ENCODE assay signal across 11 mouse cellular contexts in genomic region chr12:110377734-110378133, GRCm38 (mm10).
DNase-seq lines count a peak whose midpoint lies in the region; ATAC-seq and TF ChIP-seq lines count a peak whose summit lies in the region.
"Had no signal": no experiment of that assay in that cellular context is flagged by ENCODE, and none has a peak within 500 bp of the region (broad histone marks: within the 10 kb centered on the region; RNA-seq: fewer than 3 reads in every experiment).

No protein-coding gene starts in this region.

- H3K4me2 ChIP-seq in neural tube, embryonic 15.5 days, result no peak overlapping the region
- H3K4me2 ChIP-seq: heart, embryonic 13.5 days had no signal

- H3K36me3 ChIP-seq in ES-E14 (ENCODE audit: control insufficient read depth, insufficient read depth, low read length, poor library complexity, severe bottlenecking), result no peaks in the 10 kb centered on the region
- no peaks in the 10 kb centered on the region for H3K36me3 ChIP-seq in embryonic facial prominence, embryonic 10.5 days (replicated peaks)
- no peaks in the 10 kb centered on the region for H3K36me3 ChIP-seq in neural tube, embryonic 15.5 days
- H3K36me3 ChIP-seq: heart, embryonic 13.5 days had no signal

- no peaks in the 10 kb centered on the region for H3K9me3 ChIP-seq in ES-E14 (ENCODE audit: control insufficient read depth, insufficient read depth, low read depth, low read length)
- H3K9me3 ChIP-seq in embryonic facial prominence, embryonic 10.5 days, result no peaks in the 10 kb centered on the region
- no peaks in the 10 kb centered on the region for H3K9me3 ChIP-seq in neural tube, embryonic 15.5 days (replicated peaks)
- H3K9me3 ChIP-seq: heart, embryonic 13.5 days had no signal

- H3K27me3 ChIP-seq in cerebellum, adult 2 months (ENCODE audit: control insufficient read depth, insufficient read depth, low read length), result no peaks in the 10 kb centered on the region; the same call in 1 of the 2 replicates
- H3K27me3 ChIP-seq in embryonic facial prominence, embryonic 10.5 days (replicated peaks; ENCODE audit: low read depth, poor library complexity, severe bottlenecking), result peaks cover 48% of the 10 kb centered on the region
- H3K27me3 ChIP-seq in neural tube, embryonic 15.5 days (replicated peaks), result peaks cover 10% of the 10 kb centered on the region

- H3K9ac ChIP-seq in ES-E14 (ENCODE audit: insufficient read depth, low read depth, low read length, poor library complexity, severe bottlenecking), result no peak overlapping the region
- no peak overlapping the region for H3K9ac ChIP-seq in neural tube, embryonic 15.5 days (replicated peaks)
- H3K9ac ChIP-seq: heart, embryonic 13.5 days had no signal

- H3K27ac ChIP-seq in cerebellum, adult 2 months (ENCODE audit: insufficient read depth, low read length), result no peak overlapping the region
- no peak overlapping the region for H3K27ac ChIP-seq in layer of hippocampus, adult 2 months
- H3K27ac ChIP-seq in ES-E14 (ENCODE audit: insufficient read depth, low read depth, low read length, poor library complexity, severe bottlenecking), result no peak overlapping the region
- H3K27ac ChIP-seq in embryonic facial prominence, embryonic 10.5 days (replicated peaks), result no peak overlapping the region
- H3K27ac ChIP-seq in neural tube, embryonic 15.5 days (replicated peaks), result no peak overlapping the region
- H3K27ac ChIP-seq: heart, embryonic 13.5 days; macrophage had no signal

- 42% methylated on average over 10 of the region's 10 CpGs for WGBS in cerebellum, adult 2 months
- 69% methylated on average over 10 of the region's 10 CpGs for WGBS in embryonic facial prominence, embryonic 10.5 days
- WGBS in neural tube, embryonic 15.5 days, result 76% methylated on average over 10 of the region's 10 CpGs

- TF ChIP-seq POLR2A in cerebellum, adult 2 months (IDR thresholded peaks at IDR 0.05; ENCODE audit: borderline replicate concordance, insufficient read depth, low read length), result no peak

- peak; percentile 29; the same call in 1 of the 2 replicates for TF ChIP-seq CTCF in cerebellum, adult 2 months (IDR thresholded peaks at IDR 0.05; ENCODE audit: borderline replicate concordance, insufficient read depth, low read depth, low read length)
- peak; percentile 76 for TF ChIP-seq CTCF in layer of hippocampus, adult 2 months (conservative IDR thresholded peaks at IDR 0.05)

- H3K4me3 ChIP-seq in cerebellum, adult 2 months (replicated peaks; ENCODE audit: insufficient read depth, low read depth, low read length), result no peak overlapping the region
- H3K4me3 ChIP-seq in layer of hippocampus, adult 2 months, result no peak overlapping the region
- H3K4me3 ChIP-seq in ES-E14 (ENCODE audit: insufficient read depth in 1 of 2, low read depth in 1 of 2, low read length in 2 of 2, poor library complexity in 1 of 2, severe bottlenecking in 1 of 2), result no peak overlapping the region
- no peak overlapping the region for H3K4me3 ChIP-seq in embryonic facial prominence, embryonic 10.5 days
- H3K4me3 ChIP-seq in neural tube, embryonic 15.5 days (replicated peaks), result no peak overlapping the region
- H3K4me3 ChIP-seq: heart, embryonic 13.5 days had no signal

- peak; percentile 33; the same call in 1 of the 2 replicates for ATAC-seq in megakaryocyte, adult 5-6 weeks (ENCODE audit: poor library complexity, severe bottlenecking)
- ATAC-seq in neural tube, embryonic 15.5 days (ENCODE audit: low FRiP score), result no peak
- ATAC-seq: Patski had no signal

- DNase-seq in cerebellum, adult 2 months, result no peak
- no peak for DNase-seq in cerebellum, adult 11-12 months
- DNase-seq in layer of hippocampus, adult 2 months (ENCODE audit: low spot score in 2 of 2), result peak in 1 of 2 experiments; percentile 57
- DNase-seq in layer of hippocampus, adult 9-10 months (ENCODE audit: low spot score), result no peak
- peak; percentile 54 for DNase-seq in ES-E14 (ENCODE audit: low read depth, low spot score)
- DNase-seq in embryonic facial prominence, embryonic 10.5 days (ENCODE audit: low spot score), result peak; percentile 46

- in situ Hi-C loops in ES-E14 (cut with MboI; ENCODE audit: low sequenced_read_pairs in 2 of 2, unreplicated experiment in 2 of 2), result loop anchor here (10.0 to 25.0 kb wide), 3 partner anchors 340 to 373 kb away; no protein-coding TSS in a partner anchor

- H3K4me1 ChIP-seq in cerebellum, adult 2 months (ENCODE audit: control insufficient read depth, insufficient read depth, low read length), result no peaks in the 10 kb centered on the region
- H3K4me1 ChIP-seq in ES-E14 (ENCODE audit: control insufficient read depth in 2 of 2, insufficient read depth in 2 of 2, low read length in 2 of 2, poor library complexity in 1 of 2), result no peaks in the 10 kb centered on the region; a peak in 1 of 4 replicates
- H3K4me1 ChIP-seq in embryonic facial prominence, embryonic 10.5 days, result peaks cover 57% of the 10 kb centered on the region
- peaks cover 40% of the 10 kb centered on the region for H3K4me1 ChIP-seq in neural tube, embryonic 15.5 days

TF ChIP-seq in ES-E14, 5 proteins besides CTCF, POLR2A, EP300 and RAD21:
- TF ChIP-seq ZC3H11A (IDR thresholded peaks at IDR 0.05; ENCODE audit: borderline replicate concordance, low read depth, low read length) (no peak), HCFC1 (IDR thresholded peaks at IDR 0.05; ENCODE audit: borderline replicate concordance, insufficient read depth, low read length) (no peak), MAFK (IDR thresholded peaks at IDR 0.05; ENCODE audit: insufficient read depth, low read depth, low read length) (no peak), CHD2 (IDR thresholded peaks at IDR 0.05; ENCODE audit: low read depth, low read length) (no peak), ZNF384 (IDR thresholded peaks at IDR 0.05; ENCODE audit: low read depth, low read length) (no peak)

Comparison
In these comparisons a context has a peak if more than half of its experiments do, and no peak if none do; other contexts are left out.
1. DNase-seq: peak in ES-E14 (single experiment) and embryonic facial prominence, embryonic 10.5 days (single experiment); none in cerebellum, adult 2 months (0 of 2), cerebellum, adult 11-12 months (single experiment) and layer of hippocampus, adult 9-10 months (single experiment).